Mouse (Mus musculus) ES-E14 (cell line): ENCODE results near the gene Fgd3. TPM values are rescaled to one million over a fixed set of nuclear protein-coding genes. Genes with fewer than 3 reads are reported as not detected.

Experiments used
- DNase-seq: peaks from one replicate; pipeline ENCODE4 v3.0.0-alpha.2; 2013; ENCODE audit warnings: low read depth, low spot score
- H3K27ac ChIP-seq: 2 replicates; pipeline ENCODE4 v1.5.1; 2012; ENCODE audit warnings: low read depth, mild to moderate bottlenecking, low read length, moderate library complexity, mixed read lengths; ENCODE audit not compliant: poor library complexity, insufficient read depth, severe bottlenecking
- H3K36me3 ChIP-seq: 2 replicates; pipeline ENCODE4 v1.6.1; 2012; ENCODE audit warnings: mild to moderate bottlenecking, low read length, moderate library complexity, mixed read lengths; ENCODE audit not compliant: control insufficient read depth, poor library complexity, insufficient read depth, severe bottlenecking
- H3K4me1 ChIP-seq, 2 experiments: fragments of 150-350 bp in 1 of 2; sonication (generic) in 1 of 2; 2 replicates each; pipeline ENCODE4 v1.6.1; 2012; ENCODE audit warnings: low read length in 2 of 2, mild to moderate bottlenecking in 1 of 2, mixed read lengths in 1 of 2; ENCODE audit not compliant: control insufficient read depth in 2 of 2, insufficient read depth in 2 of 2, poor library complexity in 1 of 2
- H3K4me3 ChIP-seq, 2 experiments: fragments of 150-350 bp in 1 of 2; sonication (generic) in 1 of 2; 2 replicates each; pipeline ENCODE4 v1.5.1; 2012; ENCODE audit warnings: low read length in 2 of 2, low read depth in 1 of 2, mild to moderate bottlenecking in 1 of 2, mixed read lengths in 1 of 2; ENCODE audit not compliant: insufficient read depth in 1 of 2, poor library complexity in 1 of 2, severe bottlenecking in 1 of 2
- H3K9ac ChIP-seq: 2 replicates; pipeline ENCODE4 v1.6.1; 2012; ENCODE audit warnings: low read depth, mild to moderate bottlenecking, low read length, mixed read lengths; ENCODE audit not compliant: poor library complexity, insufficient read depth, severe bottlenecking
- H3K9me3 ChIP-seq: fragments of 150-350 bp; sonication (generic); 2 replicates; pipeline ENCODE4 v1.6.1; 2012; ENCODE audit warnings: low read depth, mild to moderate bottlenecking, low read length; ENCODE audit not compliant: control insufficient read depth, insufficient read depth
- CHD2 ChIP-seq: IDR thresholded peaks from 2 replicates; pipeline ENCODE4 v1.6.1; 2014; ENCODE audit warnings: mild to moderate bottlenecking, low read depth, low read length, inconsistent platforms
- HCFC1 ChIP-seq: IDR thresholded peaks from 2 replicates; pipeline ENCODE4 v1.6.1; 2012; ENCODE audit warnings: low read length, inconsistent platforms, borderline replicate concordance; ENCODE audit not compliant: insufficient read depth
- MAFK ChIP-seq: IDR thresholded peaks from 2 replicates; pipeline ENCODE4 v1.6.1; 2014; ENCODE audit warnings: mild to moderate bottlenecking, low read depth, low read length, inconsistent platforms; ENCODE audit not compliant: insufficient read depth
- ZC3H11A ChIP-seq: IDR thresholded peaks from 2 replicates; pipeline ENCODE4 v1.6.1; 2012; ENCODE audit warnings: low read depth, mild to moderate bottlenecking, inconsistent platforms, low read length, borderline replicate concordance
- ZNF384 ChIP-seq: IDR thresholded peaks from 2 replicates; pipeline ENCODE4 v1.6.1; 2012; ENCODE audit warnings: low read depth, low read length, inconsistent platforms
- in situ Hi-C, 2 experiments: fragments of 600-800 bp; cut with MboI; formaldehyde crosslinking; loops; one replicate each; pipeline ENCODE4 v1.15.1; 2025; ENCODE audit warnings: low sequenced_read_pairs in 2 of 2, inconsistent platforms in 1 of 2; ENCODE audit not compliant: unreplicated experiment in 2 of 2
- total RNA-seq: library from RNA; depleted of rRNA; stranded (reverse); fragments of 300-350 nt; gene quantifications from 2 replicates; pipeline ENCODE4 v1.2.3, GENCODE M21; 2012

The Fgd3 gene
- total RNA-seq, 1 experiment = 6.2 TPM

DNA sequence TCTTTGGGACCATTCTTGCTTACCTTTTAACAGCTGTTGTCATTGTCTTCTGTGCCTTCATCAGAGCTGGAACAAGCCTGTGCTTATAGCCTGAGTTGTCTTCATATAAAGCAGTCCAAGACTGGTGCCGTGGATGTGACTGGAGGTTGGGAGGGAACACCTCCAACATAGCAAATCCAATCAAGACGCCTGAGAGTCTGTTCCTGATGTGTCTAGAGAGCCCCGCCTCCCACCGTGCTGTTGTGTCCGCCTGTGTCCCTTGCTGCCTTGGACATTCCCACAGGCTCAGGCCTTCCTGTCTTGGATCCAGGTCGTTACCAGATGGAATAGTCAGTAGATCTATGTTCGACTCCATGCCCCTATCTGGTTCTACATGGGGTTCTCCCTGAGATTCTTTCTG, 36.0 kb upstream of the Fgd3 start:
- TF ChIP-seq HCFC1 = no peak
- no peak for TF ChIP-seq ZNF384
- TF ChIP-seq MAFK = no peak
- TF ChIP-seq ZC3H11A = no peak
- TF ChIP-seq CHD2 = no peak
- Histone ChIP-seq H3K4me1 (peaks cover 0 to 2% of the 10 kb centered on the region in 2 experiments; a peak in 1 of 4 replicates), H3K4me3 (no peak overlapping the region), H3K9me3 (no peaks in the 10 kb centered on the region), H3K27ac (no peak overlapping the region), H3K9ac (no peak overlapping the region), H3K36me3 (no peaks in the 10 kb centered on the region; the same call in 1 of the 2 replicates)
- in situ Hi-C loops = no loop called here
- no peak for DNase-seq

DNA sequence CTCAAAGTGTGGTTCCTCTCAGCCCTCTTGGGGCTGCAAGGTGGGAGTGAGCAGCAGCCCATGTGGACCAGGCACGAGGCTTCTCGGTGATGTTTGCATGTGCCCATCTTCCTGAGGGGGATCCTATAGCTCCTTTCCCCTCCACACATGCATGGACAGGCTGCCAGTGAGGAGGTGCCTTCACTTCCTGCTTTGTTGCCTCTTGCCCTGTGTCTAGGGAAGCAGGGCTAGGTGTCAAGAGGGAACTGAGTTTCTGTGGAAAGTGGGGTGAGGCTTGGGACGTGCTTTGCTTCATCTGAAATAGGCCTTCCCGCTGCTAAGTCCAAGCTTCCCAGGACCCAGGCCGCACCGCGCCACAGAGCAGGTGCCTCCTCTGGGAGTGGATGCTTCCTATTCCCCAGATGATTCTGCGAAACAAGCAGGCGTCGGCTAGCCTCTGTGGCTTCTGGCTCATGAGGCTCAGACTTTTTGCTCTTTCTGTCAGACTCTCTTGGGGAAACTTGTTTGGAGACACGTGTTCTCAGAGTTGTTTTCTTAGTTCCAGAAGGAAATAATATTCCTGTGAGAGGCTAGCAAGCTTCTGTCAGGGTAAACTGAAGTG, 35.5 kb upstream of the Fgd3 start:
- TF ChIP-seq HCFC1 (no peak), CHD2 (no peak), ZC3H11A (no peak), ZNF384 (no peak), MAFK (no peak)
- Histone ChIP-seq H3K4me3 (no peak overlapping the region), H3K27ac (no peak overlapping the region), H3K9me3 (no peaks in the 10 kb centered on the region), H3K36me3 (no peaks in the 10 kb centered on the region; the same call in 1 of the 2 replicates), H3K4me1 (no peaks in the 10 kb centered on the region), H3K9ac (no peak overlapping the region; the same call in 1 of the 2 replicates)
- DNase-seq = no peak
- in situ Hi-C loops = no loop called here

DNA sequence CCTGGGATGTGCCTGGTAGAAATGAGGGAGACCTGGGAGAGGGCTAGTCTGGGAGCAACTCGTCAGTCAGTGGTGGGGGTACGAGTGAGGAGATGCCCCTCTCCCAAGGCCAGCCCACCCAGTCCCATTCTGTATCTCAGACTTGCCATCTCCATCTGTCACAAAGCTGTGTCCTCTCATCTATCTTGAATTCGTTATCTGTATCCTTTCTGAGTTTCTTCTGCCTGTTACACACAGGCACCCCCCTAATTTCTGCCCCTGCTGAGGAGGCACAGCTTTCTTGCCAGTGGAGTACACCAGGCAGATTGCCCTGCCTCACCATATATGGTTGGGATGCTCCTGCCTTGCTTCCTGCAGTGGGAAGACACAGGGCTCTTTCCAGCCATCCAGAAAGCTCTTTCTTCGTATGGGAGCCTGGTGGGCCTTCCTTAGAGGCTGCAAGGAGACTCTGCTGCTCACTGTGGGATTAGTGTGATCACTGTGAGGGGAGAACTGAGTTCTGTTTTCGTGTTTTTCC, 33.9 kb upstream of the Fgd3 start:
- no peak overlapping the region for H3K9ac ChIP-seq
- no peak for DNase-seq
- H3K27ac ChIP-seq = no peak overlapping the region
- TF ChIP-seq CHD2 = no peak
- no peak for TF ChIP-seq ZNF384
- TF ChIP-seq HCFC1 = no peak
- no peak for TF ChIP-seq MAFK
- TF ChIP-seq ZC3H11A = no peak
- H3K4me3 ChIP-seq = no peak overlapping the region
- no peaks in the 10 kb centered on the region; the same call in 1 of the 2 replicates for H3K36me3 ChIP-seq
- no peaks in the 10 kb centered on the region for H3K4me1 ChIP-seq
- in situ Hi-C loops = no loop called here
- H3K9me3 ChIP-seq = no peaks in the 10 kb centered on the region

DNA sequence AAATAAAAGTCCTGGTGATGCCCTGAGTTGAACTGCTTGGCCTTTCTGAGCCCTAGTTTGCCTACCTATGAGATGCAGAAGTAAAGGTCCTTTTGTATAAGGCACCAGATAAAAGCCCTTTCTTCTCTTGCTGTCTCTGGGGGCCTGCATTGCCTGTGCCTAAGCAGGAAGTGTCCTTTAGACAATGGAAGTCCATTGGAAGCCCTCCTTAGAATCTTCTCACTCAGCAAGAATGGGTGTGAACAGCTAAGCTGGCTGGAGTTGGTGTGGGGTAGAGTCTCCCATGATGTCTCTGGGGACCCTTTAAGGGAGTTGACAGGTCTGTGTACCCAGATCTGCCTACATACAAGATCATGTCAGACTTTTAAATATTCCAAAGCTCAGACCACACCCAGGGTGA, 33.3 kb upstream of the Fgd3 start:
- in situ Hi-C loops = no loop called here
- H3K4me1 ChIP-seq = no peaks in the 10 kb centered on the region
- no peak for TF ChIP-seq HCFC1
- no peak for TF ChIP-seq ZC3H11A
- TF ChIP-seq CHD2 = no peak
- TF ChIP-seq MAFK = no peak
- no peak for TF ChIP-seq ZNF384
- H3K9ac ChIP-seq = no peak overlapping the region
- H3K36me3 ChIP-seq = no peaks in the 10 kb centered on the region; the same call in 1 of the 2 replicates
- H3K4me3 ChIP-seq = no peak overlapping the region
- no peak for DNase-seq
- H3K27ac ChIP-seq = no peak overlapping the region
- H3K9me3 ChIP-seq = no peaks in the 10 kb centered on the region
